In the genomic region with DNA sequence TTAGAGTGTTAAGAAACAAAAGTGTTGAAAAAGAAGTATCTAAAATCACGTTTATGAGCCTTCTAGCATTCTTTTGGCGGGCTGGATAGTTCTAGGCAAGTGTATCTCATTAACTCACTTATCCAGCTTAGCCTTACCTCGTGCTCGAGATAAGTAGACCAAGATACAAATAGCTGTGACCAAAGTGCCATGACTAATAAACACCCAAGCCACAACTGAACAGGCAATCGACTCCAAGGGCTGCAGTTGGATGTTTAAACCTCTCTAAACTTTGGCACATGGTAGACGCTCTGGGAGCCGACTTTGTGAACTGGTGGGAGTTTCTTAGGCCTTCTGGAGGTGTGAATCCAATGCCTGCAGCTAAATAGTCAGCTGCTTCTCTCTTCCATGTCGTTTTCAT, we compare ENCODE assay signal across 1 mouse cellular context.
TF ChIP-seq lines count a peak whose summit lies in the region.

No protein-coding gene starts in this region.

TF ChIP-seq in MEL, 35 proteins besides CTCF, POLR2A, EP300 and RAD21 (continued from another document):
- TF ChIP-seq BHLHE40 (IDR thresholded peaks at IDR 0.05; ENCODE audit: borderline replicate concordance, low read depth, low read length): peak; percentile 91
- no peak for TF ChIP-seq POLR2AphosphoS5 (IDR thresholded peaks at IDR 0.05; ENCODE audit: borderline replicate concordance, low read depth, low read length)
- TF ChIP-seq ZMIZ1 (IDR thresholded peaks at IDR 0.05; ENCODE audit: low read depth, low read length): 0 out of 2 replicates have a peak, but pooled peaks have one; percentile 49
- TF ChIP-seq MEF2A (IDR thresholded peaks at IDR 0.05; ENCODE audit: extremely low read depth, insufficient replicate concordance, low read depth, low read length, poor library complexity, severe bottlenecking): 0 out of 2 replicates have a peak, but pooled peaks have one; percentile 29
- TF ChIP-seq CHD2 (IDR thresholded peaks at IDR 0.05; ENCODE audit: low read length): no peak
- no peak for TF ChIP-seq ZKSCAN1 (IDR thresholded peaks at IDR 0.05; ENCODE audit: low read depth, low read length)
- TF ChIP-seq MYB (IDR thresholded peaks at IDR 0.05; ENCODE audit: low read depth, low read length): peak; percentile 70; the same call in 1 of the 2 replicates
- peak; percentile 81 for TF ChIP-seq TCF12 (IDR thresholded peaks at IDR 0.05; ENCODE audit: low read depth, low read length)
- TF ChIP-seq ETS1 (IDR thresholded peaks at IDR 0.05; ENCODE audit: low read depth, low read length): peak; percentile 92
TF ChIP-seq in MEL: peak in this region for 19.
